Mouse (Mus musculus) heart, postnatal 4 days (tissue): ENCODE measurements around the gene Fbxo7. TPM values are rescaled to one million over a fixed set of nuclear protein-coding genes. Genes with fewer than 3 reads are reported as not detected.

Experiments
- DNase-seq: peaks from one replicate; pipeline ENCODE4 v3.0.0; 2021
- total RNA-seq, 2 experiments: library from RNA; stranded (reverse); gene quantifications; 2 replicates each; pipeline ENCODE4 v1.2.3; 2021

Fbxo7 gene
- total RNA-seq, 2 experiments from 2014 or later: 15.5 to 16.4 TPM

GRCm38 (mm10) chr10:86093109-86094035 is 71.6 kb downstream of the Fbxo7 start:
- DNase-seq: peak; percentile 54

GRCm38 (mm10) chr10:86098363-86098762 is 76.6 kb downstream of the Fbxo7 start:
- no peak for DNase-seq

DNA sequence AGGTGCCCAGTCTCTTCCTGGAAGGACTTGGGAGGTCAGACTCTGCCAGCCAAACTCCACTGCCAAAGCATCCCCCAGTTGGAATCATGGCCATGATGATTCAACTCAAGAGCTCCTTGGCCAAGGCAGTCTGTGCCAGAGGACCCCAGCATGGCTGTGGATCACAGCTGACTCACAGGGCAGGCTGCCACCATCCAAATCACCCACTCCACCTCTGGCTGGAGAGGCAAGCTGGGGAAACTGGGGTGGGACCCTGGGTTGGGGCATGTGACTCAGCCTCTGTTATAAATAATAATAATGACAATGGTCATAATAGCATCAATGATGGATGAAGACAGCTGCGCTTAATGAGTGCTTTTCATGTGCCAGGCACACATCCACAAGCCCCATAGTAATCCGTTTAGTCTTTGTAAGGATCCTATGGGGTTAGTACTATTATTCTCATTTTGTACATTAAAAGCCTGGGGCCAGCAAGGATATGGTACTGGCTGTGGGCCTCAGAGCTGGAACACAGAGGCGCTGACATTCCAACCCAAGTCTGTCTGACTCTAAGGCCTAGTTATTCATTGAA is 78.6 kb downstream of the Fbxo7 start:
- peak; percentile 14 for DNase-seq

Other genes with a start within 250 kb of the Fbxo7 start
- gene Pwp1, start 192.5 kb upstream of the Fbxo7 start, total RNA-seq: 10 to 100 TPM; 20.5 to 23.5 TPM
- 10 to 100 TPM; 17.2 to 18.8 TPM for gene Prdm4, start 104.8 kb upstream of the Fbxo7 start, total RNA-seq
- not detected for gene Ascl4, start 94.3 kb upstream of the Fbxo7 start, total RNA-seq
- 10 to 100 TPM; 90.7 to 95.1 TPM for gene Rtcb, start 64.1 kb upstream of the Fbxo7 start, total RNA-seq
- gene Bpifc, start 10.1 kb upstream of the Fbxo7 start, total RNA-seq: not detected